Mouse (Mus musculus) liver, embryonic 14.5 days (tissue): ENCODE data around the gene Epop.

Experiments
- CTCF ChIP-seq: IDR thresholded peaks from 2 replicates; pipeline ENCODE4 v1.5.1; 2016; ENCODE audit warnings: antibody characterized with exemption, low read depth, control low read depth
- EP300 ChIP-seq: IDR thresholded peaks from 2 replicates; pipeline ENCODE4 v1.6.1; 2016; ENCODE audit warnings: antibody characterized with exemption, low read depth

DNA sequence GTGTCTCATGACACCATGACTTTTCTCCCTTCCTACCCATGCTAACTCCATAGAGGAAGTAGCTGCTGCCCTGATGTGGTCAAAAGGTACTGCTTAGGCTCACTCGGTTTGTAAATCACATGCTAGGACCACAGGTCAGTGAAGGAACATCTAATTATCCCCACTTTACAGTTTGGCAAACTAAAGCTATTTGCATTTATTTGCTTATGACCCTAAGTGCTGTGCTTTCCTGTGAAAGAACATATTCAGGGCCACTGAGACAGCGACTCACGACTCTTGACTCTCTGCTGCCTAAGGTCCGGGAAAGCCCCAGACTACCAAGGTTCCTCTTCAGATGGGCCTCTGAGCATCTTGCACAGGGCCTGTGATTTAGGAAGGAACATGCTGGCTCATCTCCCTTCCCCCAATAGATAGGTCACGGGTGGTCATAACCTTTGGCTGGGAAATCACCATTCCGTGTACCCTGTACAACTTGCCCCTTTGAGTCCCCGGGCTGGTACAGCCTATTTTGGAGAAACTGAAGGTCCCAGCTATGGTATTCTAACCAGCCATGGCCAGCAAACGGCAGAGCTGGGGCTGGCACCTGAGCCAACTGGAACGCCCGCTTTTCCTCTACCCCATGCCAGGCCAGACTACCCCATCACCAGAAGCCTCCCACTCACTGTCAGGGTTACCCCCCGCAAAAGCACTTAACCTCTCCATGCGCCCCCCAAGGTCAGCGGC, 29.9 kb upstream of the Epop start:
- TF ChIP-seq CTCF (no peak), EP300 (no peak)
